Mouse (Mus musculus): ENCODE data around the gene Rfx1. TPM values are rescaled to one million over a fixed set of nuclear protein-coding genes. Genes with fewer than 3 reads are reported as not detected.

The Rfx1 gene
- polyA plus RNA-seq, 1 experiment from 2014 or later, result 8.5 TPM

DNA sequence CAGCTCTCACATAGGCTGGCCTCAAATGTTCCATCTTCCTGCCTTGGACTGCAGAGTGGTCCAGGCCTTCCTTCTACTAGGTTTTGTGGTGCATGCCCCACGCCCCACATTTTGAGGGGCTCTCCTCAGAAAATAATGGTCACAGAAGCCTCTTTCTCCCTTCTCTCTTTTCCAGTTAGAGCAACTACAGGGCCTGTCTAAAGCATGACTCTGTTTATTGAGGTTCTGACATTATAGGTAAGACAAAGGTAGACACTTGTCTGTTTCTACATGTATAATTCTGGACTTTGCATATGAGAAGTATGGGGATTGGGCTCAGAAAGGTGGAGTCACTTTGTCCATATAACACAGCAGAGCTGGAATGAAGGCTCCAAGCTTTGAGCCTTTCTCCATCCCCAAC is 1.6 kb upstream of the Rfx1 start, which contains the start of gene Gm10643:
Gene Gm10643 (minus strand): TSS at position 101 of the 400 bp plus-strand sequence.
- H3K36me3 ChIP-seq (replicated peaks), result no peaks in the 10 kb centered on the region
- H3K4me3 ChIP-seq, result peak within 1 kb of the TSS; percentile 91
- DNase-seq (ENCODE audit: extremely low spot score, low spot score), result no peak
- peaks cover 37% of the 10 kb centered on the region for H3K4me1 ChIP-seq
- 92% methylated on average over 1 of the region's 1 CpGs for WGBS
- H3K9me3 ChIP-seq, result no peaks in the 10 kb centered on the region
- H3K27me3 ChIP-seq (ENCODE audit: poor library complexity, severe bottlenecking), result no peaks in the 10 kb centered on the region
- peak within 1 kb of the TSS; percentile 98 for H3K27ac ChIP-seq

DNA sequence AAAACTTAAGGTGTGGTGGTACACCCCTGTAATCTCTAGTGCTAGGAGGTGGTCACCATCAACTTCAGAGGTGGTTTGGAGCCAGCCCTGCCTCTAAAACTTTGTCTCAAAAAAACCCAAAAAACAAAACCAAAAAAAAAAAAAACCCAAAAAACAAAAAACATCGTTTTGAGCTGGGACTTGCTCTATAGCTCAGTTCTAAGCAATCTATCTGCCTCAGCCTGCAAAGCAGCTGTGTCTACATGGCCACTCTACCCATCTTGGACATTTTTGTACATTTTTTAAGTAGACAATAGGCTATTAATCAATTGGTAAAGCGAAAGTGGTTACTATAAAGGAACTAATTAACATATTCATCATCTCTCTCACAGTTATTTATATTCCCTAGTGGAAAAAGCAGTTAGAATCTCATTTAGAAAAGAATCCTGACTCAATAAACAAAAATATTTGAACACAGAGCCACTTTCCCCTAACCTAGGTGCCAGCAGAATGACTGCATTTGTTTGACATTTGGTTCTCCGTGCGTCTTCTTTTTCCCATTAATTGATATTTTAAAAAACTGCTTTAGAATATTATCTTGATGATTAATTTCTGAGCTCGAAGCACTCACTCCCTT is 1.1 kb upstream of the Rfx1 start:
- Histone ChIP-seq H3K9me3 (no peaks in the 10 kb centered on the region), H3K4me1 (peaks cover 40% of the 10 kb centered on the region), H3K36me3 (replicated peaks) (no peaks in the 10 kb centered on the region), H3K27ac (peak overlapping the region; percentile 98), H3K4me3 (peak overlapping the region; percentile 91), H3K27me3 (ENCODE audit: poor library complexity, severe bottlenecking) (no peaks in the 10 kb centered on the region)
- WGBS, result 42% methylated on average over 5 of the region's 5 CpGs
- DNase-seq (ENCODE audit: extremely low spot score, low spot score), result no peak

DNA sequence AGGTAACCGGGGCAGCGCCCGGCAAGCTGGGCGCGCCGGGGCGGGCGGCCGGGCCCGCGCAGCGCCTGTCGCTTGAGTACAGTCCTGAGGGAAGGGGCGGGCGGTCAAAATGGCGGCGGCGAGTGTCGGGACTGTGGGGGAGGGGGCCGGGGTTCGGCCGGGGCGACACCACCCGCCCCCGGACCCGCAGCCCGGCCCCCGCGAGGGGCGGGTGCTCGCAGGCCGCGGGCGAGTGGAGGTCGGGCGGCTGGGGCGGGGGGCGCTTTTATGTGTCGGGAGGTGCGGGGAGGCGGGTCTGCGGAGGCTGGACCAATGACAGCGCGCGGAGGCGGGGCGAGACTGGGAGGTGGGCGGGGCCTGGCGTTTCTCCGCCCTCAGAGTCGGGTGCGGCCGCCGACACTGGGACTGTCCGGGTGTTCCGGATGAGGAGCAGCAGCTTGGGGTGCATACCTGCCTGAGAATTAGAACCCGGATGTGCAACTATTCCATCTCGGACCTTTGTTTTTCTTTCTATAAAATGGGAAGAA is 476 bp downstream of the Rfx1 start:
- peaks cover 49% of the 10 kb centered on the region for H3K4me1 ChIP-seq
- peak overlapping the region; percentile 91 for H3K4me3 ChIP-seq
- peak; percentile 95 for DNase-seq (ENCODE audit: extremely low spot score, low spot score)
- H3K9me3 ChIP-seq, result no peaks in the 10 kb centered on the region
- no peaks in the 10 kb centered on the region for H3K36me3 ChIP-seq (replicated peaks)
- peak overlapping the region; percentile 98 for H3K27ac ChIP-seq
- H3K27me3 ChIP-seq (ENCODE audit: poor library complexity, severe bottlenecking), result no peaks in the 10 kb centered on the region
- under 1% methylated on average over 57 of the region's 58 CpGs for WGBS

DNA sequence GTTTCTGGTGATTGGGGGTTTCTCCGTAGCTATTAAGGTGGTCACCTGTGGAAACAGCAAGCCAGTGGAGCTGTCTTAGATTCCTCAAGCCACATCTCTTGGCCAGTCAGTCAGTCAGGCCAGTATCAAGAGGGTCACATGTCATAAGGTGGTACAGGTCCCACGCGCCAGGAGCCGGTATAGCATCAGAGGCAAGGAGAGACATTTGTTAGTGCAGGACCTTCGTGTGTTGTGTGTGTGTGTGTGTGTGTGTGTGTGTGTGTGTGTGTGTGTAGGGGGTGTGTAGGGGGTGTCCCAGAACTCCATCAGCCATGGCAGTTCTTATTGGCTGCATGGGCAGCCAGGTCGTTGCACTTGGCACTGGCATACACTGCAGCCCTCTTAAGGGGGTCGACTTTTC is 1.3 kb downstream of the Rfx1 start:
- Histone ChIP-seq H3K27ac (no peak overlapping the region), H3K4me1 (peaks cover 57% of the 10 kb centered on the region), H3K27me3 (ENCODE audit: poor library complexity, severe bottlenecking) (no peaks in the 10 kb centered on the region), H3K9me3 (no peaks in the 10 kb centered on the region), H3K36me3 (replicated peaks) (no peaks in the 10 kb centered on the region), H3K4me3 (peak overlapping the region; percentile 91)
- DNase-seq (ENCODE audit: extremely low spot score, low spot score), result no peak
- WGBS, result 89% methylated on average over 7 of the region's 7 CpGs

- no peak overlapping the region for H3K27ac ChIP-seq
Observed at GRCm38 (mm10) chr8:84068316-84069035, 1.8 kb downstream of the Rfx1 start.

GRCm38 (mm10) chr8:84069169-84069568 is 2.5 kb downstream of the Rfx1 start:
- DNase-seq (ENCODE audit: extremely low spot score, low spot score), result no peak
- Histone ChIP-seq H3K36me3 (replicated peaks) (peaks cover 6% of the 10 kb centered on the region), H3K27me3 (ENCODE audit: poor library complexity, severe bottlenecking) (no peaks in the 10 kb centered on the region), H3K4me1 (peaks cover 70% of the 10 kb centered on the region), H3K27ac (0 out of 2 replicates have a peak overlapping the region, but pooled peaks have one; percentile 40), H3K4me3 (no peak overlapping the region), H3K9me3 (no peaks in the 10 kb centered on the region)
- WGBS, result 69% methylated on average over 1 of the region's 1 CpGs

More at GRCm38 (mm10) chr8:84068316-84069035, 1.8 kb downstream of the Rfx1 start:
- 85% methylated on average over 12 of the region's 12 CpGs for whole genome bisulfite sequencing
- no peaks in the 10 kb centered on the region for H3K9me3 ChIP-seq
- DNase-seq (ENCODE audit: extremely low spot score, low spot score), result no peak
- peak overlapping the region; percentile 91; the same call in 1 of the 2 replicates for H3K4me3 ChIP-seq
- no peaks in the 10 kb centered on the region for H3K36me3 ChIP-seq (replicated peaks)
- H3K4me1 ChIP-seq, result peaks cover 63% of the 10 kb centered on the region
- H3K27me3 ChIP-seq (ENCODE audit: poor library complexity, severe bottlenecking), result no peaks in the 10 kb centered on the region

- DNase-seq (ENCODE audit: extremely low spot score, low spot score), result no peak
- H3K9me3 ChIP-seq, result no peaks in the 10 kb centered on the region
- no peak overlapping the region for H3K4me3 ChIP-seq
- 75% methylated on average over 2 of the region's 2 CpGs for WGBS
- H3K36me3 ChIP-seq (replicated peaks), result peaks cover 12% of the 10 kb centered on the region
- no peaks in the 10 kb centered on the region for H3K27me3 ChIP-seq (ENCODE audit: poor library complexity, severe bottlenecking)
- peaks cover 75% of the 10 kb centered on the region for H3K4me1 ChIP-seq
- 0 out of 2 replicates have a peak overlapping the region, but pooled peaks have one; percentile 40 for H3K27ac ChIP-seq
Observed at GRCm38 (mm10) chr8:84069750-84070149, 3.1 kb downstream of the Rfx1 start.

DNA sequence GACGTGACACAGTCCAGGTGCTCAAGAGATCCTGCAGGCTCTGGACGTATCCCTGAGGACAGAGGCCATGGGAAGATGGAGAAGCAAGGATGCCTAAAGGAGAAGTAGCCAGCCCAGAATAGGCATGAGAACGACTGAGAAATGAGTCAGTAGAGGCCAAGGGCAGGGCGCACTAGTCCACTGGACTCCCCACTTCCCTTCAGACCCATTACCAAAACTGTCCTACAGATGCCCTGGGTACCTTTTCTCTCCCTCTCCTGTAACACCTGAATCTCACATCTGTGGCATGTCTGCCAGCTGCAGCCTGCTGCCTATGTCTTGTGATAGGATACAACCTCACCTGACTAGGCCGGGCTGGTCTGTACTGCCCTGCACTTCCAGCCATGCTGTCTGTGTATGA is 3.6 kb downstream of the Rfx1 start:
- peaks cover 17% of the 10 kb centered on the region for H3K36me3 ChIP-seq (replicated peaks)
- WGBS, result 92% methylated on average over 5 of the region's 5 CpGs
- H3K4me1 ChIP-seq, result peaks cover 79% of the 10 kb centered on the region

GRCm38 (mm10) chr8:84070667-84071066 is 4.0 kb downstream of the Rfx1 start:
- Histone ChIP-seq H3K27ac (no peak overlapping the region), H3K27me3 (ENCODE audit: poor library complexity, severe bottlenecking) (no peaks in the 10 kb centered on the region), H3K9me3 (no peaks in the 10 kb centered on the region), H3K4me1 (peaks cover 76% of the 10 kb centered on the region), H3K4me3 (no peak overlapping the region), H3K36me3 (replicated peaks) (peaks cover 21% of the 10 kb centered on the region)
- WGBS, result 89% methylated on average over 2 of the region's 2 CpGs
- DNase-seq (ENCODE audit: extremely low spot score, low spot score), result no peak

More for the DNA sequence above, 3.6 kb downstream of the Rfx1 start:
- Histone ChIP-seq H3K27me3 (ENCODE audit: poor library complexity, severe bottlenecking) (no peaks in the 10 kb centered on the region), H3K27ac (no peak overlapping the region), H3K9me3 (no peaks in the 10 kb centered on the region), H3K4me3 (no peak overlapping the region)
- no peak for DNase-seq (ENCODE audit: extremely low spot score, low spot score)

DNA sequence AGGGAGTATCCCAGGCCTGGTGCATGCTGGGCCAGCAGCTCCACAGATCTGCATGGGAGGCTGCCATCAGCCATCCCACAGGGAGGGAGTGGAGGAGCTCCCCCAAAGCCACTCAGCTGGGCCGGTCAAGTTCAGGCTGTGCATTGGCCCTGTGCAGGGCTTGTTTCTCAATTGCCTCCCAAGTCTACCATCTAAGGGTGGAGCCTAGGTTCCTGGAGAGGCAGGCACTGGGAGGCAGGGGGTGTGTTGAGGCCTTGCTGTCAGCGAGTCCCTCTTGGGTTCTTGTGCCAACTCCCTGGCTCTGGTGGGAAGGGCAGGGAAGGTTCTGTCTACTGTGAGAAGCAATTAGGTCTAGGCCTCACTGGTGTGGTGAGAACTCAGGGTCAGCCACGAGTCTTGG is 5.3 kb downstream of the Rfx1 start:
- 88% methylated on average over 3 of the region's 3 CpGs for WGBS
- H3K4me3 ChIP-seq, result no peak overlapping the region
- peaks cover 33% of the 10 kb centered on the region for H3K36me3 ChIP-seq (replicated peaks)
- H3K9me3 ChIP-seq, result no peaks in the 10 kb centered on the region
- H3K27me3 ChIP-seq (ENCODE audit: poor library complexity, severe bottlenecking), result no peaks in the 10 kb centered on the region
- H3K4me1 ChIP-seq, result peaks cover 79% of the 10 kb centered on the region
- DNase-seq (ENCODE audit: extremely low spot score, low spot score), result no peak
- no peak overlapping the region for H3K27ac ChIP-seq

GRCm38 (mm10) chr8:84072321-84072720 is 5.7 kb downstream of the Rfx1 start:
- no peaks in the 10 kb centered on the region for H3K27me3 ChIP-seq (ENCODE audit: poor library complexity, severe bottlenecking)
- H3K4me3 ChIP-seq, result no peak overlapping the region
- H3K4me1 ChIP-seq, result peaks cover 81% of the 10 kb centered on the region
- H3K9me3 ChIP-seq, result no peaks in the 10 kb centered on the region
- DNase-seq (ENCODE audit: extremely low spot score, low spot score), result no peak
- H3K36me3 ChIP-seq (replicated peaks), result peaks cover 37% of the 10 kb centered on the region
- H3K27ac ChIP-seq, result no peak overlapping the region
- WGBS, result 88% methylated on average over 10 of the region's 10 CpGs

GRCm38 (mm10) chr8:84073230-84073976 is 6.8 kb downstream of the Rfx1 start:
- WGBS, result 65% methylated on average over 10 of the region's 10 CpGs
- H3K9me3 ChIP-seq, result no peaks in the 10 kb centered on the region
- no peak for DNase-seq (ENCODE audit: extremely low spot score, low spot score)
- peak overlapping the region; percentile 58; the same call in 1 of the 2 replicates for H3K27ac ChIP-seq
- H3K36me3 ChIP-seq (replicated peaks), result peaks cover 46% of the 10 kb centered on the region
- H3K4me3 ChIP-seq, result no peak overlapping the region
- no peaks in the 10 kb centered on the region for H3K27me3 ChIP-seq (ENCODE audit: poor library complexity, severe bottlenecking)
- H3K4me1 ChIP-seq, result peaks cover 70% of the 10 kb centered on the region

Measured in forebrain, embryonic 10.5 days (tissue).